Mouse (Mus musculus): ENCODE measurements around the gene Egfl7. TPM values are rescaled to one million over a fixed set of nuclear protein-coding genes. Genes with fewer than 3 reads are reported as not detected.
A peak's percentile ranks its signal among the peaks of the same experiment; 100 is the strongest.

The Egfl7 gene
- total RNA-seq, 1 experiment = 104 TPM

DNA sequence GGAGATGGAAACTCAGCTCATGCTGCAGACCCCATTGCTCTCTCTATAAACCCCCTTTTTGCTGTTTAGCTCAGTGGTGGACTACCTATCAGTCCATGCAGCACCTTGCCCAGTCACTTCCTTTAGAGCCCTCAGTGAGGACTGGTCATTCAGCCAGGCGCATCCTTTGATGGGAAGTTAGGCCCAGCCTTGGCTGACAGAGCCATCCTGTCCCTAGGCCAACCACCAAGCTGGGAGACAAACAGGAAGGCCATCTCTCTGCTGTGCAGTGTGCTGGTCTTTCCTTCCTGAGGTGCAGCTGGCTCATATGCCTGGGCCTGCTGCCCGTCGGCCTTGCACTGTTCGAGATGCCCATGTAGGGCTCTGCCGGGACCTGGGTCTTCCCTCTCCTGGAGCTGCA, 937 bp downstream of the Egfl7 start:
- in situ Hi-C loops (cut with MboI; ENCODE audit: low sequenced_read_pairs in 2 of 2, unreplicated experiment in 2 of 2) = no loop called here
- Histone ChIP-seq H3K9ac (ENCODE audit: insufficient read depth, low read depth, low read length, poor library complexity, severe bottlenecking) (no peak overlapping the region), H3K4me3 (ENCODE audit: insufficient read depth in 1 of 2, low read depth in 1 of 2, low read length in 2 of 2, poor library complexity in 1 of 2, severe bottlenecking in 1 of 2) (no peak overlapping the region), H3K9me3 (ENCODE audit: control insufficient read depth, insufficient read depth, low read depth, low read length) (no peaks in the 10 kb centered on the region), H3K27ac (ENCODE audit: insufficient read depth, low read depth, low read length, poor library complexity, severe bottlenecking) (no peak overlapping the region), H3K36me3 (ENCODE audit: control insufficient read depth, insufficient read depth, low read length, poor library complexity, severe bottlenecking) (no peaks in the 10 kb centered on the region), H3K4me1 (ENCODE audit: control insufficient read depth in 2 of 2, insufficient read depth in 2 of 2, low read length in 2 of 2, poor library complexity in 1 of 2) (peaks cover 2 to 30% of the 10 kb centered on the region in 2 experiments; a peak in 2 of 4 replicates)
- TF ChIP-seq MAFK (IDR thresholded peaks at IDR 0.05; ENCODE audit: insufficient read depth, low read depth, low read length) = no peak
- no peak for TF ChIP-seq CHD2 (IDR thresholded peaks at IDR 0.05; ENCODE audit: low read depth, low read length)
- TF ChIP-seq ZC3H11A (IDR thresholded peaks at IDR 0.05; ENCODE audit: borderline replicate concordance, low read depth, low read length) = no peak
- no peak for TF ChIP-seq ZNF384 (IDR thresholded peaks at IDR 0.05; ENCODE audit: low read depth, low read length)
- TF ChIP-seq HCFC1 (IDR thresholded peaks at IDR 0.05; ENCODE audit: borderline replicate concordance, insufficient read depth, low read length) = no peak
- DNase-seq (ENCODE audit: low read depth, low spot score) = no peak

DNA sequence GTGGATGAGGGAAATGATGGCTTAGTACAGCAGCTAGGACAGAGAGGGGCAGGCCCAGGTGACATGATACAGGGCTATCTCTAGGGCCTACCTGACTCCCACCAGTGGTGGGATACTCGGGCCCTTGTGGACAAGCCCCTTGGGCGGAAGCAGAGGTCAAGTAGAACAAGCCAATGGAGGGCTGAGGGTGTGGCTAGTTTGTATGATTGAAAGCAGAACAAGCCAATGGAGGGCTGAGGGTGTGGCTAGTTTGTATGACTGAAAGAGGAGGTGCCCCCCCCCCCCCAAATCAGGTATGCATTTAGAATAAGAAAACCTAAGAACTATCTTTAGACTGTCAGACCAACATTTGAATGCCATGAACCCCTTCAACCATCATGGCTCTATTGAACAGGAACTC, 2.4 kb downstream of the Egfl7 start:
- peak overlapping the region; percentile 27; the same call in 1 of the 2 replicates for H3K9ac ChIP-seq (ENCODE audit: insufficient read depth, low read depth, low read length, poor library complexity, severe bottlenecking)
- H3K36me3 ChIP-seq (ENCODE audit: control insufficient read depth, insufficient read depth, low read length, poor library complexity, severe bottlenecking) = no peaks in the 10 kb centered on the region
- no peaks in the 10 kb centered on the region for H3K9me3 ChIP-seq (ENCODE audit: control insufficient read depth, insufficient read depth, low read depth, low read length)
- in situ Hi-C loops (cut with MboI; ENCODE audit: low sequenced_read_pairs in 2 of 2, unreplicated experiment in 2 of 2) = no loop called here
- DNase-seq (ENCODE audit: low read depth, low spot score) = no peak
- peaks cover 2 to 24% of the 10 kb centered on the region in 2 experiments; a peak in 2 of 4 replicates for H3K4me1 ChIP-seq (ENCODE audit: control insufficient read depth in 2 of 2, insufficient read depth in 2 of 2, low read length in 2 of 2, poor library complexity in 1 of 2)
- peak overlapping the region; percentile 22 to 70 for H3K4me3 ChIP-seq (ENCODE audit: insufficient read depth in 1 of 2, low read depth in 1 of 2, low read length in 2 of 2, poor library complexity in 1 of 2, severe bottlenecking in 1 of 2)
- no peak overlapping the region for H3K27ac ChIP-seq (ENCODE audit: insufficient read depth, low read depth, low read length, poor library complexity, severe bottlenecking)
- TF ChIP-seq CHD2 (IDR thresholded peaks at IDR 0.05; ENCODE audit: low read depth, low read length) (peak; percentile 82), ZC3H11A (IDR thresholded peaks at IDR 0.05; ENCODE audit: borderline replicate concordance, low read depth, low read length) (no peak), ZNF384 (IDR thresholded peaks at IDR 0.05; ENCODE audit: low read depth, low read length) (no peak)

DNA sequence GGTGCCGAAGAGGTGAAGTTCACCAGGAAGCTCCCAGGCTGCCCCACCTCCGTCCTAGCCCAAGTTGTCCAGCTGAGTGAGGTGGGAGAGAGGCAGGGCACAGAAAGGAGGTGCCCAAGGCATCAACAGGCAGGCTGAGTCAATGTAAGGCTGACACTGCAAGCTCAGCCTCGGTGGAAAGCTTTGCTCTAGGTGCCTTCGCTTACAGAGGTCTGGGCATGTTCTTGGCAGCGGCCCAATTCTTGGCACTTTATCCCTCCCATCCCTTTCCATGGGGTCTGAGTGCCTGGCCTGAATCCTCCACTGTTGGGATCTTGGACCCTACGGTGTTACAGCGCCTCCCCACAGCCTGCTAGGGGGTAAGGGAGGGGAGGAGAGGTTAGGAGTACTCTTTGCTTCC, 2.9 kb downstream of the Egfl7 start:
- H3K9me3 ChIP-seq (ENCODE audit: control insufficient read depth, insufficient read depth, low read depth, low read length) = no peaks in the 10 kb centered on the region
- no peak for DNase-seq (ENCODE audit: low read depth, low spot score)
- H3K36me3 ChIP-seq (ENCODE audit: control insufficient read depth, insufficient read depth, low read length, poor library complexity, severe bottlenecking) = no peaks in the 10 kb centered on the region
- H3K4me3 ChIP-seq (ENCODE audit: insufficient read depth in 1 of 2, low read depth in 1 of 2, low read length in 2 of 2, poor library complexity in 1 of 2, severe bottlenecking in 1 of 2) = no peak overlapping the region
- H3K27ac ChIP-seq (ENCODE audit: insufficient read depth, low read depth, low read length, poor library complexity, severe bottlenecking) = no peak overlapping the region
- TF ChIP-seq ZC3H11A (IDR thresholded peaks at IDR 0.05; ENCODE audit: borderline replicate concordance, low read depth, low read length) (no peak), MAFK (IDR thresholded peaks at IDR 0.05; ENCODE audit: insufficient read depth, low read depth, low read length) (no peak), CHD2 (IDR thresholded peaks at IDR 0.05; ENCODE audit: low read depth, low read length) (no peak), HCFC1 (IDR thresholded peaks at IDR 0.05; ENCODE audit: borderline replicate concordance, insufficient read depth, low read length) (no peak), ZNF384 (IDR thresholded peaks at IDR 0.05; ENCODE audit: low read depth, low read length) (no peak)
- no peak overlapping the region for H3K9ac ChIP-seq (ENCODE audit: insufficient read depth, low read depth, low read length, poor library complexity, severe bottlenecking)
- in situ Hi-C loops (cut with MboI; ENCODE audit: low sequenced_read_pairs in 2 of 2, unreplicated experiment in 2 of 2) = no loop called here
- H3K4me1 ChIP-seq (ENCODE audit: control insufficient read depth in 2 of 2, insufficient read depth in 2 of 2, low read length in 2 of 2, poor library complexity in 1 of 2) = peaks cover 4 to 20% of the 10 kb centered on the region in 2 experiments; a peak in 3 of 4 replicates

DNA sequence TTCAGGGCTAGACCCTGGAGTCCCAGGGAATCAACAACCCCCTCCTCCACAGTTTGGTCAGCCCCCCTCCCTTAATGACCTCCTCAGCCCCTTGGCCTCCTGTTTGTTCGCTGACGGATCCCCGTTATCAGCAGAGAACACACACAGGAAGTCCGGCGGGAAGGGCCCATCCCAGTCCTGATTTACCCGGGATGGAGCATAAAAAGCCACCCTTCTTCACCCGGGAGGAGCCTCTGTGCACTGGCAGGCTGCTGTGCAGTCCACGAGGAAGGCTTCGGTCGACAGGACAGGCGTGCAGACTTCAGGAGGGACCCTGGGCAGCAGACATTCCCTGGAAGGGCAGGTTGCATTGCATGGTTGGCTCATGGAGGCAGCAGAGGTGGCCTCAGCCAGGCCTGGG, 3.8 kb downstream of the Egfl7 start:
- no peak overlapping the region for H3K27ac ChIP-seq (ENCODE audit: insufficient read depth, low read depth, low read length, poor library complexity, severe bottlenecking)
- no peaks in the 10 kb centered on the region for H3K9me3 ChIP-seq (ENCODE audit: control insufficient read depth, insufficient read depth, low read depth, low read length)
- in situ Hi-C loops (cut with MboI; ENCODE audit: low sequenced_read_pairs in 2 of 2, unreplicated experiment in 2 of 2) = no loop called here
- no peaks in the 10 kb centered on the region for H3K36me3 ChIP-seq (ENCODE audit: control insufficient read depth, insufficient read depth, low read length, poor library complexity, severe bottlenecking)
- DNase-seq (ENCODE audit: low read depth, low spot score) = no peak
- no peak overlapping the region for H3K4me3 ChIP-seq (ENCODE audit: insufficient read depth in 1 of 2, low read depth in 1 of 2, low read length in 2 of 2, poor library complexity in 1 of 2, severe bottlenecking in 1 of 2)
- H3K4me1 ChIP-seq (ENCODE audit: control insufficient read depth in 2 of 2, insufficient read depth in 2 of 2, low read length in 2 of 2, poor library complexity in 1 of 2) = peaks cover 4 to 19% of the 10 kb centered on the region in 2 experiments; a peak in 3 of 4 replicates
- TF ChIP-seq ZC3H11A (IDR thresholded peaks at IDR 0.05; ENCODE audit: borderline replicate concordance, low read depth, low read length) (no peak), MAFK (IDR thresholded peaks at IDR 0.05; ENCODE audit: insufficient read depth, low read depth, low read length) (no peak), CHD2 (IDR thresholded peaks at IDR 0.05; ENCODE audit: low read depth, low read length) (no peak), HCFC1 (IDR thresholded peaks at IDR 0.05; ENCODE audit: borderline replicate concordance, insufficient read depth, low read length) (no peak), ZNF384 (IDR thresholded peaks at IDR 0.05; ENCODE audit: low read depth, low read length) (no peak)
- no peak overlapping the region for H3K9ac ChIP-seq (ENCODE audit: insufficient read depth, low read depth, low read length, poor library complexity, severe bottlenecking)

DNA sequence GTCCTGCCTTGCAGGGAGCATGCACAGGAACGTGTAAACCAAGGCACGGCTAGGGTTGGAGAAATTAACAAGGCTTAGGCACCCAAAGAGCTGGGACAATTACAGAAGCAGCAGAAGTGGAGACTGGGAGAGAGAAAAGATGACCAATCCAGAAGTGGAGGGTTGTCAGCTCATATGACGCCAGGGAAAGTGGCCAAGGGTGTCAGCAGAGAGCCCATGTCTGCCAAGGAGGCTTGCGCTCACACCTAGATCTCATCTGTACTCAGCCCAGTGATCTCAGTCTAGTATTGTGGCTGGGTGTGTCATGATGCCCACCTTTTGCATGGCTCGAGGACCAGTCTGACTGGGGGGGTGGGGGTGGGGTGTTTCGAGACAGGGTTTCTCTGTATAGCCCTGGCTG, 5.9 kb downstream of the Egfl7 start:
- H3K9ac ChIP-seq (ENCODE audit: insufficient read depth, low read depth, low read length, poor library complexity, severe bottlenecking) = no peak overlapping the region
- H3K4me3 ChIP-seq (ENCODE audit: insufficient read depth in 1 of 2, low read depth in 1 of 2, low read length in 2 of 2, poor library complexity in 1 of 2, severe bottlenecking in 1 of 2) = no peak overlapping the region; a peak in 1 of 4 replicates
- no peaks in the 10 kb centered on the region for H3K9me3 ChIP-seq (ENCODE audit: control insufficient read depth, insufficient read depth, low read depth, low read length)
- in situ Hi-C loops (cut with MboI; ENCODE audit: low sequenced_read_pairs in 2 of 2, unreplicated experiment in 2 of 2) = no loop called here
- DNase-seq (ENCODE audit: low read depth, low spot score) = no peak
- H3K27ac ChIP-seq (ENCODE audit: insufficient read depth, low read depth, low read length, poor library complexity, severe bottlenecking) = no peak overlapping the region
- peaks cover 4 to 19% of the 10 kb centered on the region in 2 experiments; a peak in 3 of 4 replicates for H3K4me1 ChIP-seq (ENCODE audit: control insufficient read depth in 2 of 2, insufficient read depth in 2 of 2, low read length in 2 of 2, poor library complexity in 1 of 2)
- no peak for TF ChIP-seq ZNF384 (IDR thresholded peaks at IDR 0.05; ENCODE audit: low read depth, low read length)
- TF ChIP-seq HCFC1 (IDR thresholded peaks at IDR 0.05; ENCODE audit: borderline replicate concordance, insufficient read depth, low read length) = no peak
- peaks cover 6% of the 10 kb centered on the region; the same call in 1 of the 2 replicates for H3K36me3 ChIP-seq (ENCODE audit: control insufficient read depth, insufficient read depth, low read length, poor library complexity, severe bottlenecking)
